Mouse (Mus musculus): ENCODE results near the gene Olfr1294.

The Olfr1294 gene

GRCm38 (mm10) chr2:111540191-111540590 lies at the start of gene Olfr1294:
Olfr1294 (minus strand) TSS chr2:111540291.
- DNase-seq (ENCODE audit: low spot score in 2 of 2) = no peak

GRCm38 (mm10) chr2:111569581-111569980 lies 29.5 kb upstream of the Olfr1294 start, which contains the start of gene Olfr1295:
Olfr1295 (minus strand) TSS chr2:111569681.
- DNase-seq (ENCODE audit: low spot score in 2 of 2) = no peak

DNA sequence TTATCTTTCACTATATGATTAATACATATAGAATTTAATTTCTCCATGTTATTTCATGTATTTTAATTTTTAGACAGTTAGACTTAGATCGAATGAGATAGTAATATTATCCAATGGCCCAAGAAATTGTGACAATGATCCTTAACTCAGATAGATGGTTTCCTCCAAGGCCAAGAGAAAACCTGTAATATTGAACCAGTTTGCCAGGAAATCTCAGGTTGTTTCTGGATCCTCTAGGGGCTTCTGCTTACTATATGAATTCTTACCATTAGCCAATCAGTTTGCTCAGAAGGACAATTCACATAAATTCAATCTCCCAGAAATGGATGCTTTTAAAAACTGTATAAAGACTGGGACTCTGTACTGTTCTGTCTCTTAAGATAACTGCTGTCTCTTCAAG lies 15.2 kb downstream of the Olfr1294 start, which contains the start of gene Olfr1293-ps:
TSS of gene Olfr1293-ps (plus strand) at position 301 of the 400 bp plus-strand sequence.
- no peak for DNase-seq (ENCODE audit: low spot score in 2 of 2)

- peak in 1 of 2 experiments; percentile 53 for DNase-seq (ENCODE audit: low spot score in 2 of 2)
Measured at GRCm38 (mm10) chr2:111517451-111517850, 22.6 kb downstream of the Olfr1294 start.

- no peak for DNase-seq (ENCODE audit: low spot score in 2 of 2)
Measured at GRCm38 (mm10) chr2:111496880-111497279, 43.2 kb downstream of the Olfr1294 start, which contains the start of gene Olfr1291-ps1. Olfr1291-ps1 (plus strand) TSS chr2:111497180.

GRCm38 (mm10) chr2:111493729-111494128 lies 46.4 kb downstream of the Olfr1294 start, which contains the start of gene Olfr1290:
Olfr1290 (minus strand) TSS chr2:111493829.
- DNase-seq (ENCODE audit: low spot score in 2 of 2) = no peak
